Mouse (Mus musculus): ENCODE measurements at regions not wholly inside any gene's neighbourhood (a gene's known extent, or its start where the extent isn't known, plus 50 kb on each side); places are given as distances from the start of the nearest gene placed in this dataset.

GRCm38 (mm10) chr2:78172819-78173218, 226.6 kb upstream of the Cwc22 start:
- peak in 2 of 3 experiments; percentile 1 to 17 for DNase-seq (ENCODE audit: low read depth in 3 of 3, low spot score in 3 of 3)
- TF ChIP-seq EP300 (IDR thresholded peaks at IDR 0.05; ENCODE audit: low read depth) (no peak), CTCF (IDR thresholded peaks at IDR 0.05; ENCODE audit: low read depth) (no peak)
- 52% methylated on average over 4 of the region's 4 CpGs for WGBS (ENCODE audit: insufficient replicate concordance)

GRCm38 (mm10) chr2:78170162-78170747, 224.1 kb upstream of the Cwc22 start:
- H3K9me3 ChIP-seq (ENCODE audit: control insufficient read depth, low read length): no peaks in the 10 kb centered on the region
- 61% methylated on average over 6 of the region's 6 CpGs for WGBS (ENCODE audit: insufficient replicate concordance)
- TF ChIP-seq EP300 (IDR thresholded peaks at IDR 0.05; ENCODE audit: low read depth) (no peak), CTCF (IDR thresholded peaks at IDR 0.05; ENCODE audit: low read depth) (no peak)

More at GRCm38 (mm10) chr2:78172819-78173218, 226.6 kb upstream of the Cwc22 start:
- Histone ChIP-seq H3K9ac (replicated peaks) (no peak overlapping the region), H3K4me3 (ENCODE audit: insufficient read depth in 1 of 2, low read depth in 2 of 2, low read length in 2 of 2) (no peak overlapping the region), H3K36me3 (replicated peaks; ENCODE audit: control insufficient read depth, insufficient read depth, low read depth) (no peaks in the 10 kb centered on the region), H3K9me3 (ENCODE audit: control insufficient read depth, low read length) (no peaks in the 10 kb centered on the region), H3K4me2 (ENCODE audit: low read depth) (no peak overlapping the region), H3K27me3 (ENCODE audit: control insufficient read depth, insufficient read depth, low read length) (no peaks in the 10 kb centered on the region), H3K27ac (no peak overlapping the region), H3K4me1 (replicated peaks; ENCODE audit: control insufficient read depth in 2 of 2, insufficient read depth in 2 of 2, low read length in 1 of 2) (no peaks in the 10 kb centered on the region)
- peak; percentile 65 for ATAC-seq (ENCODE audit: insufficient read depth)

GRCm38 (mm10) chr2:78165429-78165828, 219.3 kb upstream of the Cwc22 start:
- DNase-seq (ENCODE audit: low read depth in 3 of 3, low spot score in 3 of 3): no peak

More at GRCm38 (mm10) chr2:78170162-78170747, 224.1 kb upstream of the Cwc22 start:
- Histone ChIP-seq H3K9ac (replicated peaks) (no peak overlapping the region), H3K4me2 (ENCODE audit: low read depth) (no peak overlapping the region), H3K27ac (no peak overlapping the region), H3K27me3 (ENCODE audit: control insufficient read depth, insufficient read depth, low read length) (no peaks in the 10 kb centered on the region), H3K36me3 (replicated peaks; ENCODE audit: control insufficient read depth, insufficient read depth, low read depth) (no peaks in the 10 kb centered on the region), H3K4me1 (replicated peaks; ENCODE audit: control insufficient read depth in 2 of 2, insufficient read depth in 2 of 2, low read length in 1 of 2) (no peaks in the 10 kb centered on the region), H3K4me3 (ENCODE audit: insufficient read depth in 1 of 2, low read depth in 2 of 2, low read length in 2 of 2) (no peak overlapping the region)
- ATAC-seq (ENCODE audit: insufficient read depth) (no peak), DNase-seq (ENCODE audit: low read depth in 3 of 3, low spot score in 3 of 3) (no peak)

GRCm38 (mm10) chr2:78159877-78160485, 213.8 kb upstream of the Cwc22 start:
- no peaks in the 10 kb centered on the region for H3K9me3 ChIP-seq (ENCODE audit: control insufficient read depth, low read length)
- no peak for TF ChIP-seq EP300 (IDR thresholded peaks at IDR 0.05; ENCODE audit: low read depth)
- no peak for TF ChIP-seq CTCF (IDR thresholded peaks at IDR 0.05; ENCODE audit: low read depth)

More at GRCm38 (mm10) chr2:78165429-78165828, 219.3 kb upstream of the Cwc22 start:
- Histone ChIP-seq H3K4me2 (ENCODE audit: low read depth) (no peak overlapping the region), H3K27me3 (ENCODE audit: control insufficient read depth, insufficient read depth, low read length) (no peaks in the 10 kb centered on the region), H3K36me3 (replicated peaks; ENCODE audit: control insufficient read depth, insufficient read depth, low read depth) (no peaks in the 10 kb centered on the region), H3K4me1 (replicated peaks; ENCODE audit: control insufficient read depth in 2 of 2, insufficient read depth in 2 of 2, low read length in 1 of 2) (no peaks in the 10 kb centered on the region), H3K9ac (replicated peaks) (no peak overlapping the region), H3K4me3 (ENCODE audit: insufficient read depth in 1 of 2, low read depth in 2 of 2, low read length in 2 of 2) (no peak overlapping the region), H3K9me3 (ENCODE audit: control insufficient read depth, low read length) (no peaks in the 10 kb centered on the region), H3K27ac (no peak overlapping the region)
- no peak for ATAC-seq (ENCODE audit: insufficient read depth)
- WGBS (ENCODE audit: insufficient replicate concordance): 69% methylated on average over 13 of the region's 13 CpGs
- no peak for TF ChIP-seq CTCF (IDR thresholded peaks at IDR 0.05; ENCODE audit: low read depth)
- TF ChIP-seq EP300 (IDR thresholded peaks at IDR 0.05; ENCODE audit: low read depth): no peak

GRCm38 (mm10) chr2:78110335-78110734, 164.2 kb upstream of the Cwc22 start:
- Histone ChIP-seq H3K27me3 (ENCODE audit: control insufficient read depth, insufficient read depth, low read length) (no peaks in the 10 kb centered on the region), H3K9ac (replicated peaks) (no peak overlapping the region), H3K9me3 (ENCODE audit: control insufficient read depth, low read length) (no peaks in the 10 kb centered on the region), H3K27ac (no peak overlapping the region), H3K4me1 (replicated peaks; ENCODE audit: control insufficient read depth in 2 of 2, insufficient read depth in 2 of 2, low read length in 1 of 2) (no peaks in the 10 kb centered on the region), H3K4me3 (ENCODE audit: insufficient read depth in 1 of 2, low read depth in 2 of 2, low read length in 2 of 2) (no peak overlapping the region), H3K36me3 (replicated peaks; ENCODE audit: control insufficient read depth, insufficient read depth, low read depth) (no peaks in the 10 kb centered on the region), H3K4me2 (ENCODE audit: low read depth) (no peak overlapping the region)
- TF ChIP-seq CTCF (IDR thresholded peaks at IDR 0.05; ENCODE audit: low read depth): no peak
- no peak for TF ChIP-seq EP300 (IDR thresholded peaks at IDR 0.05; ENCODE audit: low read depth)
- WGBS (ENCODE audit: insufficient replicate concordance): 57% methylated on average over 3 of the region's 3 CpGs
- ATAC-seq (ENCODE audit: insufficient read depth): no peak
- DNase-seq (ENCODE audit: low read depth in 3 of 3, low spot score in 3 of 3): no peak

More at GRCm38 (mm10) chr2:78159877-78160485, 213.8 kb upstream of the Cwc22 start:
- Histone ChIP-seq H3K4me3 (ENCODE audit: insufficient read depth in 1 of 2, low read depth in 2 of 2, low read length in 2 of 2) (no peak overlapping the region), H3K4me2 (ENCODE audit: low read depth) (no peak overlapping the region), H3K36me3 (replicated peaks; ENCODE audit: control insufficient read depth, insufficient read depth, low read depth) (no peaks in the 10 kb centered on the region), H3K4me1 (replicated peaks; ENCODE audit: control insufficient read depth in 2 of 2, insufficient read depth in 2 of 2, low read length in 1 of 2) (no peaks in the 10 kb centered on the region), H3K9ac (replicated peaks) (no peak overlapping the region), H3K27ac (no peak overlapping the region), H3K27me3 (ENCODE audit: control insufficient read depth, insufficient read depth, low read length) (no peaks in the 10 kb centered on the region)
- WGBS (ENCODE audit: insufficient replicate concordance): 66% methylated on average over 3 of the region's 3 CpGs
- DNase-seq (ENCODE audit: low read depth in 3 of 3, low spot score in 3 of 3) (no peak), ATAC-seq (ENCODE audit: insufficient read depth) (no peak)
